Mouse (Mus musculus): ENCODE data around the gene Lce1m.
"Not testable (repeated sequence)": the region's sequence is repeated elsewhere in the genome, so short reads cannot be mapped to it uniquely, and the experiment has no call there.

Lce1m gene

DNA sequence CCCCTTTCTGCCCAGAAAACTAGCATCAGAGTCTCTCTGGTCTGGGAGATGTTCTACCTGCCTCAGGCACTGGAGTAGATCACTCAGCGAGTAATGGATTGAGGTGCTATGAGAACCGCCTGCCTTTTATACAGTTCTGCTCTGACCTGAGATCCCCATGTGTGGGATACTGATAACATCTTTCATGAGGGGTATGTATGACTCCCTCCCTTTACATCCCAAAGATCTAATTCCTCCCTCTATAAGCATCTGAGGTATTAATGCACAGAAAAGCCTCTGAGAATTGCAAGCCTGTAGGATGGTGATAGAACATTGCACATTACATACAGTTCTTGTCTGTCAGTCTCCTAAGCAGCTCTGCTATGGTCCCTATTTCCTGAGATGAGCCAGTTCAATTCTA lies at the start of gene Lce1m:
Gene Lce1m (minus strand): TSS at position 101 of the 400 bp plus-strand sequence.
- no peak for DNase-seq

GRCm38 (mm10) chr3:93068523-93068922 lies 49.7 kb upstream of the Lce1m start, which contains the start of gene Gm4858:
TSS of gene Gm4858 (plus strand) at chr3:93068823.
- DNase-seq, result not testable (repeated sequence)

GRCm38 (mm10) chr3:93052826-93053474 lies 34.1 kb upstream of the Lce1m start:
- no peak for DNase-seq

DNA sequence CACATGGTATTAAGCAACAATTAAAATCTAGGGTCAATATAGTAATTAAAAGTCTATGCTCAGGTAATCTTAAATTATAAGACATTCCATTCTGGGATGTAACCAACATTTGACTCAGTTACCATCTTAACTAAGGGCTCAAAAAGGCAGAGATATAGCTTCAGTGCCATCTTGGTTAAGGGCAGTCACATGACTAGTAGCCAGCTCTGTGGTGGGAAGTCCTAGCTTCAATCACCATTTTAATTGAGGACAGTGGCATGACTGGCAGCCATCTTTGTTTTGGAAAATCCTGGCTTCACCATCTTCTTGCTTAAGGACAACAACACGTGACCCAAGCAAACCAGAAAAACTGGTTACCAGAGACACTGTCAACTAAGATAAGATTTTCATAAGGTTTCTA lies 31.3 kb upstream of the Lce1m start:
- no peak for DNase-seq

DNA sequence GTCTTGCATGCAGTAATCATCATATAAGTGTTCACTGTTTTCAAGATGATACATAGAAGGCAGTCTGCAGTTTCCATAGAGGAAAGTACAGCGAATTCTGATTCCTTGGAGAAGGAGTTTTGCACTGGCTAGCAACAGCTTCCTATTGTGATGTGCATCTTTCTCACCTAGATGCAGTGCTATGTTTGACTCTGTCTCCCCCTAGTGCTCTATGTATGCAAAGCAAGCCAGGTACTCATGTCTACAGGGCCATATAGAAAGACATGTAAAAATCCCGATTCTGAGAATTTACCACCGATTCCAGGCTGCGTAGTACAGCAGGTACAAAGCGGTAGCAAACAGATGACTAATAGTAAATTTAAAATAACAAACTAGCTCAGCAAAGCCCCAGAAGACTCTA lies 12.6 kb upstream of the Lce1m start:
- no peak for DNase-seq

GRCm38 (mm10) chr3:93025486-93025885 lies 6.6 kb upstream of the Lce1m start:
- no peak for DNase-seq

DNA sequence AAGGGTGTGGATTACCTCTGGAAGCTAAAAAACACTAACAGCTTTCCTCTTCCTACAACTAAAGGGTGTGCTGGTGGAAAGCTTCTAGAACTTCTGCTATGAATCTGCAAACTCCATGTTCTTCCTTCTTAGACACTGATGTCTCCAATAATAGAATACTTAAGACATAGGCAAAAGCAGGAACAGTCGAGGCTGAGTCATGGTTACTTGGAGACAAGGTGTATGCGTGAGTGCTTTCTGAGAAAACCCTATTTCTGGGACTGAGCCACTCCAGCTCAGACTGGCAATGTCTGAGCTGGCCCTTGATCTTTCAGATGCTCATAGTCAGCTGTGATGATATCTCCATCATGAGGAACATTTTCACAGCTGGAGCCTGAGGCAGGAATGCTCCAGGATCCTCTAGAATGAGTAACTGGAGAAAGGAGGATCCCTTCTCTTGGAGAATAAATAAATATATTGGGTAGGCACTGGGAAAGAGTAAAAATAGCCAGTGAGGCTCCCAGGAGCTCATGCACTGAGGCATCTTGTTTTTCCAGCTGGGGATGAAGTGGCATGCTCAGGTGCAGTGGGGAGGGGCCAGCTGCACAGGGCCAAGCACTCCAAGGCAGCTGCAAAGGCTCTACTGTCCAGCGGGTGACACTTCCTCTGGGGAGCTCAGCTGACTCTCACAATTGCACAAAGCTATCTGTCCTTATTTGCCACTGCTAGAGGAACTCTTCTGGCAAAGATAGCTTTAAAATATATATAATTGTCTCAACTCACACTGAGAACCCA lies 4.7 kb upstream of the Lce1m start:
- no peak for DNase-seq

- DNase-seq, result no peak
These were observed 2.3 kb upstream of the Lce1m start for GRCm38 (mm10) chr3:93021171-93021570.

- DNase-seq, result no peak
These were observed 3.3 kb downstream of the Lce1m start, which contains the start of gene Crct1 for GRCm38 (mm10) chr3:93015460-93016104. TSS of gene Crct1 (minus strand) at chr3:93015687.

GRCm38 (mm10) chr3:93014871-93015270 lies 4.0 kb downstream of the Lce1m start:
- DNase-seq, result no peak

DNA sequence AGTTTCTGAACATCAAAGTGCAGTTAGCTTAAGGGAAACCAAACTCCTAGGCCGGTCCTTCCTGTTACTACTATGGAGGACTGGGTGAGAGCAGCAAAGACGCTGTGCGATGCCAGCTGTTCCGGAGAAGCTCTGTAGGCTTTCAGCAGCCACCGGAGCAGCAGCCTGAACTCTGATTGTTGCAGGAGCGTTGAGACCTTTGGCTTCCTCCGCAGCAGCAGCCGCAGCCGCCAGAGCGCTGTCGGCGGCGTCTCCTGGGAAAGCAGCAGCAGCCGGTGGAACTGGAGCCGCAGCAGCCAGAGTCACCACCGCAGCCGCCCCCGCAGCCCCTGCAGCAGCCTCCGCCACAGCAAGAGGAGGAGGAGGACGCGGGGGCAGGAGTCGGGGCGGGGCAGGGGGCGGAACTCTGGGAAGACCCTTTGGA lies 4.5 kb downstream of the Lce1m start:
- no peak for DNase-seq

DNA sequence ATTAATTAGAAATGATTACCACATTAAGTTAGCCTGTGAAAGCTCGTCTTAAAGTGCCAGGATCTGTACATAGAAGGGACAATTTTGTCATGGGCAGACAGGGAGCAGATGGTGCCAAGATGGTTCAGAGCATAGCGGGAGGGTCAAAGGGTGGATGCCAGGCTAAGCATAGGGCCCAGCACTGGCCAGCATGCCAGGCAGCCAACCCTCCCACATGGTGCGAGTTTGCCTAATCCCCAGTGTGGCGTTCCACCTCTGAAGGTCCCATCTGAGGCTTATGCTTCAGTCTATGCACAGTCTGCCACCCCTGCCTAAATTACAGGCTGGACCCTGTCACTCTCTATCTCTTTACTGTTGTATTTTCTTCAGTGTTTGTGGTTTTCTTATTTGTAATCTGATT lies 16.0 kb downstream of the Lce1m start:
- DNase-seq, result no peak

DNA sequence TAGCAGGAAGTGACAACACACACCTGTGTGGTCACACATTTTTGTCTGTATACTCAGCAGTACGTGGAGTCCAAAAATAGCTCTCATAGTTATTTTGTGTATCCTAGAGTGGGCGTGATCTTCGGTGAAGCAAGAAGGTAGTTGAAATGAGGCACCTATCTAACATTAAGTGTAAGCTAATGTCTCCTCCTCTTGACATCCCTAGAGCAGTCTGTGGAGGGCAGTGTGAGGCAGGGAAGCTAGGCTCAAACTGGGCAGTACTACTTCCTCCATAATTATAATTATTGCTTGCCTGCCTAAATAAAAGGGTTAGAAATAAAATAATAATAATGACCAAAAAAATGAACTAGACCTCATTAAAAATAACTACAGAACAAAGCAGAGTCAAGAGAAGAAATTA lies 18.2 kb downstream of the Lce1m start:
- no peak for DNase-seq

DNA sequence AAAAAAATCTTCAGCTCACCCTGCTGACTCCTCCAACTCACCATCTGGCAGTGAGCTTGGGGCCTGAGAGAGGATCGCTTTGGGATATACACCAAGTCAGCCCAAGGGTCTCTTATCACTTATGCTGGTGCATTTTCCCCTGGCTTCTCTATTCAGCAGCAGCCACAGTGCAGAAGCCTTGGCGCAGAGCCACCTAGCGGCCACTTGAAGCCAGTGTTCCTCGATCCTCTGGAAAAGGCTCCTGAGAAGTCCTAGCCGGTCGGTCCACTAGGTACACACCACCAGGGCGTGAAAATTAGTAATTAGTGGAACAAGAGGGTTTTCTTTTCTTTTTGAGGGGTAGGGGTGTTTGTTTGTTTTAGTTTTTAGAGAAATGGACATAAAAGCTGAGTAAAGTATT lies 20.2 kb downstream of the Lce1m start:
- DNase-seq, result peak; percentile 24

DNA sequence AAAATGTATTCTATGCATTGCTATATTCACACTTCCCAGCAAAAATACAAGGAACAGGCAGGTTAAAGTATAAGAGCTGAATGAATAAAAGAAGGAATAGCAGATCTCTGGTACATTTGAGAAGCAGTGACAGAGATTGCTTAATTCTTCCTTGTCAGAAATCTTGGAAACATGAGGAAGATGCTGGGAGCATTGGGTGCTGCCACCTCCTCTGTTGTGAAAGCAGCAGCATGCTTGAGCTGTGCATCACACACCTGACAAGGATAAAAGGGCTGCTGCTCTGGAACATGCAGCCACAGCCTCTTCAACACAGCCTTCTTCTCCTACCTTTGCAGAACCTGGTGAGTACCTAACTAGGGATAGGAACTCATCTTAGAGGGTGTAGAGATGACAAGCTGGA lies 26.9 kb downstream of the Lce1m start, which contains the start of gene Lce3f:
Gene Lce3f (plus strand): TSS at position 301 of the 400 bp plus-strand sequence.
- no peak for DNase-seq

DNA sequence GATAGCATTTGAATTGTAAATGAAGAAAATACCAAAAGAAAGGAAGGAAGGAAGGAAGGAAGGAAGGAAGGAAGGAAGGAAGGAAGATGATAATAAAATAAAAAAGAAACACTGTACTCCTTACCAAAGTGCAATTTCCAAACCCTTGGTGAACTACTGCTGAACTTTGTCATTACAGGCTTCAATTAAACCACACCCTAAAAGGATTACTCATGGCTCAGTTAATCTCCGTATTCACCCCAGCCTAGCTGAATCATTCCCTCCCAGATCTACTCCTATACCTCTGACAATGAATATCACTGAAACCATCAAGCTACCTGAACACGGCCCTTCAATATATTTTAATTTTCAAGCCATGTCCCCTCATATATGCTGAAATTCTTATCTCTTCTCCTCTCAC lies 40.4 kb downstream of the Lce1m start:
- DNase-seq, result no peak

All from cerebellum, adult 8-10 months (tissue).